Mouse (Mus musculus): ENCODE data around the gene Cyp26b1. TPM values are rescaled to one million over a fixed set of nuclear protein-coding genes. Genes with fewer than 3 reads are reported as not detected.

The Cyp26b1 gene
- total and polyA plus RNA-seq, 3 experiments: not detected

GRCm38 (mm10) chr6:84584783-84585685, 8.7 kb downstream of the Cyp26b1 start:
- DNase-seq (ENCODE audit: extremely low read depth): no peak
- dilution Hi-C loops (cut with MboI; ENCODE audit: extremely low pct_ligation_motif_present, extremely low pct_unique_long_range_greater_than_20kb, low sequenced_read_pairs): no loop called here
- H3K27me3 ChIP-seq (replicated peaks): peaks cover 82% of the 10 kb centered on the region

GRCm38 (mm10) chr6:84583841-84584782, 9.6 kb downstream of the Cyp26b1 start:
- in situ Hi-C loops (cut with MboI; ENCODE audit: low pct_ligation_motif_present, low pct_unique_long_range_greater_than_20kb, low sequenced_read_pairs): loop anchor here (10.0 to 25.0 kb wide), 3 partner anchors 172 to 489 kb away; no protein-coding TSS in a partner anchor
- no peak overlapping the region for H3K9ac ChIP-seq (ENCODE audit: insufficient read depth, low read depth)
- peaks cover 29% of the 10 kb centered on the region for H3K9me3 ChIP-seq (replicated peaks; ENCODE audit: low read length)
- TF ChIP-seq ETS1 (conservative IDR thresholded peaks at IDR 0.05; ENCODE audit: low read depth, low read length) (no peak), TCF12 (IDR thresholded peaks at IDR 0.05; ENCODE audit: low read depth, low read length) (no peak), TBP (conservative IDR thresholded peaks at IDR 0.05; ENCODE audit: low read depth, low read length) (no peak), ZC3H11A (IDR thresholded peaks at IDR 0.05; ENCODE audit: low read depth, low read length) (no peak), PAX5 (IDR thresholded peaks at IDR 0.05; ENCODE audit: low read length) (no peak), ELF1 (IDR thresholded peaks at IDR 0.05; ENCODE audit: low read depth, low read length) (no peak), RCOR1 (conservative IDR thresholded peaks at IDR 0.05; ENCODE audit: low read depth, low read length) (no peak), POLR2A (IDR thresholded peaks at IDR 0.05; ENCODE audit: low read depth, low read length) (no peak), BHLHE40 (IDR thresholded peaks at IDR 0.05; ENCODE audit: low read depth, low read length) (no peak)
- H3K36me3 ChIP-seq (replicated peaks in 1 of 2; ENCODE audit: control insufficient read depth in 1 of 2, insufficient read depth in 1 of 2, low read length in 1 of 2): no peaks in the 10 kb centered on the region
- H3K27me3 ChIP-seq (replicated peaks): peaks cover 82% of the 10 kb centered on the region
- H3K27ac ChIP-seq (ENCODE audit: insufficient read depth, low read depth): no peak overlapping the region
- H3K79me2 ChIP-seq (replicated peaks; ENCODE audit: control insufficient read depth, extremely low read depth, insufficient read depth, poor library complexity, severe bottlenecking): no peaks in the 10 kb centered on the region
- no peak overlapping the region for H3K4me3 ChIP-seq (replicated peaks in 1 of 3; ENCODE audit: low read depth in 2 of 3, low read length in 2 of 3, poor library complexity in 1 of 3)
- H3K4me2 ChIP-seq (ENCODE audit: insufficient read depth, low read depth, poor library complexity, severe bottlenecking): no peak overlapping the region
- DNase-seq (ENCODE audit: extremely low read depth): no peak
- H3K4me1 ChIP-seq (ENCODE audit: control insufficient read depth in 1 of 2, insufficient read depth in 2 of 2): peaks cover 0 to 20% of the 10 kb centered on the region in 2 experiments; a peak in 2 of 4 replicates
- dilution Hi-C loops (cut with MboI; ENCODE audit: extremely low pct_ligation_motif_present, extremely low pct_unique_long_range_greater_than_20kb, low sequenced_read_pairs): no loop called here

More at GRCm38 (mm10) chr6:84584783-84585685, 8.7 kb downstream of the Cyp26b1 start:
- TF ChIP-seq TCF12 (IDR thresholded peaks at IDR 0.05; ENCODE audit: low read depth, low read length): no peak
- TF ChIP-seq PAX5 (IDR thresholded peaks at IDR 0.05; ENCODE audit: low read length): no peak
- TF ChIP-seq BHLHE40 (IDR thresholded peaks at IDR 0.05; ENCODE audit: low read depth, low read length): no peak
- TF ChIP-seq MYC (IDR thresholded peaks at IDR 0.05; ENCODE audit: low read depth, low read length): no peak
- no peak for TF ChIP-seq KAT2A (IDR thresholded peaks at IDR 0.05; ENCODE audit: insufficient replicate concordance, low read length)
- in situ Hi-C loops (cut with MboI; ENCODE audit: low pct_ligation_motif_present, low pct_unique_long_range_greater_than_20kb, low sequenced_read_pairs): loop anchor here (10.0 to 25.0 kb wide), 3 partner anchors 173 to 490 kb away; no protein-coding TSS in a partner anchor
- Histone ChIP-seq H3K4me1 (ENCODE audit: control insufficient read depth in 1 of 2, insufficient read depth in 2 of 2) (peaks cover 0 to 29% of the 10 kb centered on the region in 2 experiments; a peak in 3 of 4 replicates), H3K9ac (ENCODE audit: insufficient read depth, low read depth) (no peak overlapping the region), H3K4me2 (ENCODE audit: insufficient read depth, low read depth, poor library complexity, severe bottlenecking) (no peak overlapping the region), H3K36me3 (replicated peaks in 1 of 2; ENCODE audit: control insufficient read depth in 1 of 2, insufficient read depth in 1 of 2, low read length in 1 of 2) (no peaks in the 10 kb centered on the region), H3K79me2 (replicated peaks; ENCODE audit: control insufficient read depth, extremely low read depth, insufficient read depth, poor library complexity, severe bottlenecking) (no peaks in the 10 kb centered on the region), H3K27ac (ENCODE audit: insufficient read depth, low read depth) (no peak overlapping the region), H3K4me3 (replicated peaks in 1 of 3; ENCODE audit: low read depth in 2 of 3, low read length in 2 of 3, poor library complexity in 1 of 3) (no peak overlapping the region), H3K9me3 (replicated peaks; ENCODE audit: low read length) (peaks cover 30% of the 10 kb centered on the region)
